Mouse (Mus musculus) neural tube, embryonic 10.5 days (tissue): ENCODE measurements around the gene Ndrg3.
"Not testable (repeated sequence)": the region's sequence is repeated elsewhere in the genome, so short reads cannot be mapped to it uniquely, and the experiment has no call there.

Experiments
- DNase-seq: peaks from one replicate; pipeline ENCODE4 v3.0.0-alpha.2; 2017; ENCODE audit warnings: low spot score; ENCODE audit errors: extremely low spot score

Ndrg3 gene

GRCm38 (mm10) chr2:156937795-156938194 is 54.1 kb downstream of the Ndrg3 start:
- no peak for DNase-seq

- no peak for DNase-seq
Observed at GRCm38 (mm10) chr2:156935005-156935404, 56.9 kb downstream of the Ndrg3 start.

- DNase-seq = no peak
Observed at GRCm38 (mm10) chr2:156933426-156933825, 58.4 kb downstream of the Ndrg3 start.

GRCm38 (mm10) chr2:156931421-156931820 is 60.4 kb downstream of the Ndrg3 start:
- no peak for DNase-seq

- no peak for DNase-seq
Observed at GRCm38 (mm10) chr2:156930549-156930948, 61.3 kb downstream of the Ndrg3 start.

- DNase-seq = no peak
Observed at GRCm38 (mm10) chr2:156929519-156930120, 62.2 kb downstream of the Ndrg3 start.

GRCm38 (mm10) chr2:156928606-156929005 is 63.2 kb downstream of the Ndrg3 start:
- DNase-seq = no peak

GRCm38 (mm10) chr2:156927663-156928062 is 64.2 kb downstream of the Ndrg3 start:
- no peak for DNase-seq

- not testable (repeated sequence) for DNase-seq
Observed at GRCm38 (mm10) chr2:156925611-156926010, 66.2 kb downstream of the Ndrg3 start.

- DNase-seq = not testable (repeated sequence)
Observed at GRCm38 (mm10) chr2:156925075-156925474, 66.8 kb downstream of the Ndrg3 start.

- DNase-seq = no peak
Observed at GRCm38 (mm10) chr2:156924210-156924898, 67.5 kb downstream of the Ndrg3 start.

- no peak for DNase-seq
Observed at GRCm38 (mm10) chr2:156923057-156923456, 68.8 kb downstream of the Ndrg3 start.

GRCm38 (mm10) chr2:156919796-156920195 is 72.1 kb downstream of the Ndrg3 start:
- no peak for DNase-seq

GRCm38 (mm10) chr2:156919191-156919590 is 72.7 kb downstream of the Ndrg3 start:
- not testable (repeated sequence) for DNase-seq

- DNase-seq = no peak
Observed at GRCm38 (mm10) chr2:156918562-156918961, 73.3 kb downstream of the Ndrg3 start.

- DNase-seq = no peak
Observed at GRCm38 (mm10) chr2:156916419-156917125, 75.3 kb downstream of the Ndrg3 start.

GRCm38 (mm10) chr2:156915559-156915958 is 76.3 kb downstream of the Ndrg3 start:
- no peak for DNase-seq

GRCm38 (mm10) chr2:156913191-156913590 is 78.7 kb downstream of the Ndrg3 start:
- no peak for DNase-seq

GRCm38 (mm10) chr2:156905931-156906330 is 85.9 kb downstream of the Ndrg3 start:
- DNase-seq = not testable (repeated sequence)

- DNase-seq = peak; percentile 47
Observed at GRCm38 (mm10) chr2:156904976-156905717, 86.7 kb downstream of the Ndrg3 start.

- no peak for DNase-seq
Observed at GRCm38 (mm10) chr2:156903367-156903766, 88.5 kb downstream of the Ndrg3 start.

- DNase-seq = not testable (repeated sequence)
Observed at GRCm38 (mm10) chr2:156902411-156902810, 89.4 kb downstream of the Ndrg3 start.
